22 mouse cellular contexts compared by ENCODE assay signal in the genomic region with DNA sequence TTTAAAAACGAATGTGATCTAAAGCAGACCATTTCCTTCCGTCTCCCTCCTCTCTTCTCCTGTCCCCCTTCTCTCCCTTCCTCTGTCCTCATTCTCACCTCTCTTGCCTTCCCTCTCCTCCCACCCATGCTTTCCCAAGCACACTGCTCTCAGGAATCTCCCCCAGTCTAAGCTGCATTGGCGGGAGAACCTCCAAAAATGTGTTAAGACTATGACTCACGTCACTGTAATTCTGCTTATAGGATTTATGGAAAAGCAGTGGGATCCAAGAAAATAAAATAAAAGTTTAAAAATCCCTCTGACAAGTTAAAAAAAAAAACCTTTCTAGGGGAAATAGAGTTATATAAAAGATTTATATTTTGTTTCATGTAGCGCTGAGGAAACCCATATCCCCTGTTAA.
DNase-seq lines count a peak whose midpoint lies in the region; ATAC-seq lines count a peak whose summit lies in the region.
"Had no signal": no experiment of that assay in that cellular context is flagged by ENCODE, and none has a peak within 500 bp of the region (broad histone marks: within the 10 kb centered on the region; RNA-seq: fewer than 3 reads in every experiment).

No protein-coding gene starts in this region.

- DNase-seq in kidney, adult 8-10 months, result no peak
- DNase-seq in right cerebral cortex, postnatal 36 days (ENCODE audit: low spot score in 2 of 2), result peak; percentile 22 to 58
- DNase-seq in right cerebral cortex, postnatal 10 days (ENCODE audit: low spot score in 2 of 2), result no peak
- DNase-seq in left cerebral cortex, postnatal 36 days (ENCODE audit: low spot score in 2 of 2), result peak; percentile 36 to 41
- DNase-seq in testis, postnatal 14 days (ENCODE audit: low spot score), result no peak
- DNase-seq: adrenal gland, adult 2 months; cerebellum, adult 11 months; cerebellum, postnatal 14 days; embryo, embryonic 11 days; gastrocnemius, postnatal 10 days; heart, adult 18-20 months; heart, postnatal 4 days; kidney, postnatal 10 days had no signal

- no peaks in the 10 kb centered on the region for H3K9me3 ChIP-seq in kidney, embryonic 15.5 days (replicated peaks)
- no peaks in the 10 kb centered on the region for H3K9me3 ChIP-seq in forebrain, embryonic 16.5 days (ENCODE audit: control insufficient read depth, low read length)
- H3K9me3 ChIP-seq: forebrain, embryonic 13.5 days; G1E; liver, embryonic 15.5 days; midbrain, embryonic 15.5 days had no signal

- peak; percentile 73 for ATAC-seq in kidney, embryonic 15.5 days (replicated peaks; ENCODE audit: low FRiP score)
- no peak for ATAC-seq in forebrain, embryonic 16.5 days
- ATAC-seq: CD4-positive, CD25-positive, alpha-beta regulatory T cell, adult 4 months; forebrain, embryonic 13.5 days; hindbrain, embryonic 16.5 days; lung, postnatal 0 days; midbrain, embryonic 15.5 days had no signal

- no peak overlapping the region for H3K4me3 ChIP-seq in kidney, embryonic 15.5 days (replicated peaks)
- no peak overlapping the region for H3K4me3 ChIP-seq in forebrain, embryonic 16.5 days (replicated peaks; ENCODE audit: low read length)
- H3K4me3 ChIP-seq: forebrain, embryonic 13.5 days; liver, embryonic 15.5 days; midbrain, embryonic 15.5 days had no signal

- 35% methylated on average over 5 of the region's 5 CpGs for WGBS in kidney, embryonic 15.5 days
- 92% methylated on average over 5 of the region's 5 CpGs for WGBS in forebrain, embryonic 16.5 days

- peaks cover 7% of the 10 kb centered on the region for H3K4me1 ChIP-seq in kidney, embryonic 15.5 days
- H3K4me1 ChIP-seq in forebrain, embryonic 16.5 days (replicated peaks; ENCODE audit: control insufficient read depth, insufficient read depth, low read length), result no peaks in the 10 kb centered on the region
- H3K4me1 ChIP-seq: forebrain, embryonic 13.5 days; liver, embryonic 15.5 days; midbrain, embryonic 15.5 days had no signal

- H3K27ac ChIP-seq in kidney, embryonic 15.5 days, result 0 out of 2 replicates have a peak overlapping the region, but pooled peaks have one; percentile 41
- no peak overlapping the region for H3K27ac ChIP-seq in forebrain, embryonic 16.5 days (ENCODE audit: low read length)
- H3K27ac ChIP-seq: forebrain, embryonic 13.5 days; liver, embryonic 15.5 days; midbrain, embryonic 15.5 days had no signal

- H3K4me2 ChIP-seq in kidney, embryonic 15.5 days, result no peak overlapping the region
- H3K4me2 ChIP-seq in forebrain, embryonic 16.5 days (ENCODE audit: low read length), result no peak overlapping the region
- H3K4me2 ChIP-seq: forebrain, embryonic 13.5 days; liver, embryonic 15.5 days; midbrain, embryonic 15.5 days had no signal

- no peaks in the 10 kb centered on the region for H3K36me3 ChIP-seq in kidney, embryonic 15.5 days
- H3K36me3 ChIP-seq in forebrain, embryonic 16.5 days (ENCODE audit: control insufficient read depth, insufficient read depth), result no peaks in the 10 kb centered on the region; the same call in 1 of the 2 replicates
- H3K36me3 ChIP-seq: G1E; liver, embryonic 15.5 days; midbrain, embryonic 15.5 days had no signal

- no peaks in the 10 kb centered on the region for H3K27me3 ChIP-seq in kidney, embryonic 15.5 days
- H3K27me3 ChIP-seq in forebrain, embryonic 16.5 days (replicated peaks; ENCODE audit: control insufficient read depth, insufficient read depth, low read length), result no peaks in the 10 kb centered on the region
- H3K27me3 ChIP-seq: forebrain, embryonic 13.5 days; liver, embryonic 15.5 days; midbrain, embryonic 15.5 days had no signal

- no peak overlapping the region for H3K9ac ChIP-seq in kidney, embryonic 15.5 days
- H3K9ac ChIP-seq in forebrain, embryonic 16.5 days (replicated peaks; ENCODE audit: low read depth, low read length), result no peak overlapping the region
- H3K9ac ChIP-seq: forebrain, embryonic 13.5 days; liver, embryonic 15.5 days; midbrain, embryonic 15.5 days had no signal

- intact Hi-C loops in left cerebral cortex, postnatal 36 days (cut with DNase I), result loop anchor here (5.0 kb wide), 2 partner anchors 185 to 195 kb away; a partner anchor contains a TSS

Comparison
In these comparisons a context has a peak if more than half of its experiments do, and no peak if none do; other contexts are left out.
1. DNase-seq: peak in right cerebral cortex, postnatal 36 days (2 of 2) and left cerebral cortex, postnatal 36 days (2 of 2); none in kidney, adult 8-10 months (0 of 2), right cerebral cortex, postnatal 10 days (0 of 2) and testis, postnatal 14 days (single experiment).